Mouse (Mus musculus) gastrocnemius, adult 8-10 months (tissue): ENCODE results near the gene Apoa2. TPM values are rescaled to one million over a fixed set of nuclear protein-coding genes. Genes with fewer than 3 reads are reported as not detected.
A peak's percentile ranks its signal among the peaks of the same experiment; 100 is the strongest.

Experiments used
- DNase-seq, 2 experiments: peaks; one replicate each; pipeline ENCODE4 v3.0.0; 2022; ENCODE audit warnings: low spot score in 2 of 2
- total RNA-seq, 4 experiments: library from RNA; stranded (reverse); gene quantifications; 2 replicates each; pipeline ENCODE4 v1.2.4; 2022

The Apoa2 gene
- total RNA-seq, 4 experiments from 2014 or later: 1.5 to 6.1 TPM; not detected in 2

- DNase-seq: no peak
These were observed 20.6 kb upstream of the Apoa2 start for GRCm38 (mm10) chr1:171204249-171204644.

GRCm38 (mm10) chr1:171205704-171206493, 19.0 kb upstream of the Apoa2 start:
- DNase-seq: no peak

DNA sequence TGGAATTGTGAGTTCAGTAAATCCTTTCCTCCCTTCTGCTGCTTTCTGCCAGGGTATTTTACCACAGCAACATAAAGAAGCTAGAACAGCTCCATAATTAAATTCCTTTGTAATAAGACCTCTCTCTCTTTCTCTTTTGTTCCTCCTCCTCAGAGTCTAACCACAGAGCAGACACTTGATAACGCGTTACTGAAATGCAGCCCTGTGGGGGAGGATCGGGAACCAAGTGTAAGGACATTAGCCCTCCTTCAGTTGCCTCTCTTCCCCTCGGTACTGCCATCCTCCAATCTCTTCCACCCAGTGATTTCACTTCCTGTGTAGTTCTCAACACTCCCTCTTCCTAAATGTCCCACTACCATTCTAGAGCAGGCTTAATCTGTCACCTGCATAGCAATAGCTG, 15.4 kb upstream of the Apoa2 start:
- no peak for DNase-seq

GRCm38 (mm10) chr1:171212854-171213253, 12.0 kb upstream of the Apoa2 start:
- no peak for DNase-seq

- DNase-seq: no peak
These were observed 10.9 kb upstream of the Apoa2 start, which contains the start of gene Nr1i3 for GRCm38 (mm10) chr1:171213801-171214496. Gene Nr1i3, plus strand, starts transcription at chr1:171213970.

- no peak for DNase-seq
These were observed 8.5 kb upstream of the Apoa2 start for GRCm38 (mm10) chr1:171216241-171216955.

GRCm38 (mm10) chr1:171220871-171221270, 4.0 kb upstream of the Apoa2 start:
- DNase-seq: peak; percentile 67 to 73

GRCm38 (mm10) chr1:171221281-171222193, 3.3 kb upstream of the Apoa2 start:
- no peak for DNase-seq

DNA sequence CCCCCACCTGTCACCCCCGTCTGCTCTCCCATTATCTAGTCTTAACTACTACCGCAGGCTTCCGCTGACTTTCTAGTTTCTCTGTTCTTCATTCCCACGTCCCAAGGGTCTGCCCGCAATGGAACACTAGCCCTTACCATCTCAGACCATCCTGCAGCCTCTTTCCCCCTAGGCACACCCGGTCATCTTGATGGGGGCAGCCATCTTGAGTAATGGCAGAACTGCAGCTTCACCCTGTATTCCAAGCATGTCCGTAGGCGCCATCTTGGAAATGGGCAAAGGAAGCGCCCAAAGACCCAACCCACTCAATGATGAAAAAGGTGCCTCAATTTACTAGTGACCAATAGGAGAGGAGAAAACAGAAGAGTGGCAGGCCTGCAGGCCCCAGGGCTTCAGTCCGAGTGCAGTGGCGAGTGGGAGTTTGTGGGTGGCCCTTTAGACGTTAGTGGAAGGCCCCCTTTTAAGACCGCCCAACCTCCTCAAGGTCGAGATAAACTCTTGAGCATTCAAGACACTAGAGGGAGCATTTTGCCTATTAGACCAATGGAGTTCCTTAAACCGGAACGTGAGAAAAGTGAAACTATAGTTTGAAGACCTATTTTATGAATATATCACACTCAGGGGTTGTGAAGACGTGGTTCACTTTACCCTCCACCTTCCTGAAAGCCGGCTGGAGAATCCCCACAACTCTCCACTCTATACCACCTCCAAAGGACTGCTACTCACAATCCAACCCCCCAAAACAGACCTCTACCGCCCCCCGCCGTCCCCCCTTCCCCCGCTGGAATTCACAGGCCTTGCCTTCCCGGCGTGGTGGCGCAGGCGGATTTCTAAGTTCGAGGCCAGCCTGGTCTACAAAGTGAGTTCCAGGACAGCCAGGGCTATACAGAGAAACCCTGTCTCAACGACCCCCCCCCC, 2.4 kb upstream of the Apoa2 start, which contains the start of gene Tomm40l:
Gene Tomm40l (minus strand): TSS at position 277 of the 918 bp plus-strand sequence.
- DNase-seq: peak; percentile 93 to 97

- DNase-seq: no peak
These were observed 1.7 kb upstream of the Apoa2 start for GRCm38 (mm10) chr1:171223168-171223567.

GRCm38 (mm10) chr1:171223796-171224195, 1.1 kb upstream of the Apoa2 start:
- no peak for DNase-seq

DNA sequence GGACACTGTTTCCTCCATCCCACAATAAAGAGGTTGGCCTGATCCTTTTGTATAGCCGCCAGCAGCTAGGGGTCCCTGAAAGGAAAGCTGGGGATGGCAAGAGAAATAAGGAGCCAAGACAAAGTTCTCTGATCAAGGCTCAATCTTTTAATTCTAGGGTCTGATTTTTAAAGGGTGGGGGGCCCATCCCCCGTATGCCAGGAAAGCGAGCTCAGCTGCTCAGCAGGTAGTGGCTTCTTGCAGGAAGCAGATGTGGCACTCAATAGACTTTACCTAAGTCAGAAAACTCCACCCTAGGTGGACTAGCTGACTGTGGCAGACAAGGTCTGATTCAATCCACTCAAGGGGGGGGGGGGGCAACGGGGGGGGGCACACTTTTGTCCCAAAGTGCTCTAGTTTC, 1.9 kb downstream of the Apoa2 start:
- no peak for DNase-seq

GRCm38 (mm10) chr1:171227879-171228278, 3.0 kb downstream of the Apoa2 start:
- DNase-seq: no peak

DNA sequence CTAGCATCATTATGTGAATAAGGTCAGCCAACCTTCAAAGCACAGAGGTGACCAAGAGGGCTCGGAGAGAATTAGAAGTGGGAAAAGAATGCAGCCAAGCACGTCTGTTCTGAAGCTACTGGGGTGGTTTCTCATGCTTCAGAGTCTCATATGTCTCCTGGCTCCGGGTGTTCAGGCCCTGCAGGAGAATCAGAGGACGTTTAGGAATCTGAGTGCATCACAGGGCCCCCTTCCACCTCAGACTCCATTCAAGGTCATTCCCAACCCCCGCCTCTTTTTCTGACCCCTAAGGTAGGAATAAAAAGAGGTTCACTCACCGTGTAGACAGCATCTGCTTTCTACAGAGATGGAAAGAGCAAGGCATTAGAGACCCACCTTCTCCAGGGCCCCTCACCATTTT, 4.9 kb downstream of the Apoa2 start:
- DNase-seq: no peak

DNA sequence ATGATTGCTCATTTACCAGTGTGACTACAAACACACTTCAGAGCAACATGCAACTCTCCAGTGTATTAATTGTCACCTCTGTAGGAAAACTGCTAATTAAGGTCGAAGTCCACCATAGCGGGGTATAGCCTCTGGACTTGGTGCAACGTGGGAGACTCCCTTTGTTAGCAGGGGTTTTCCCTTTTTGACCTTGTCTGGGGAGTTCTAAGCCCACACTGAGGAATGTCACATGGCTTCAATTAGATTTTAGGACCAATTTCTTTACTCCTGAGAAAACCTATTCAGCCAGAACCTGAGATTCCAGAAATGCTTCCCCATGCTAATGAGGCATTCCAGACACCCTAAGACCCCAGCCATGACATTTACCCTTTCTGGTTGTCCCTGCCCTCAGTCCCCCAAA, 5.4 kb downstream of the Apoa2 start:
- no peak for DNase-seq

- DNase-seq: no peak
These were observed 7.0 kb downstream of the Apoa2 start for GRCm38 (mm10) chr1:171231844-171232243.

DNA sequence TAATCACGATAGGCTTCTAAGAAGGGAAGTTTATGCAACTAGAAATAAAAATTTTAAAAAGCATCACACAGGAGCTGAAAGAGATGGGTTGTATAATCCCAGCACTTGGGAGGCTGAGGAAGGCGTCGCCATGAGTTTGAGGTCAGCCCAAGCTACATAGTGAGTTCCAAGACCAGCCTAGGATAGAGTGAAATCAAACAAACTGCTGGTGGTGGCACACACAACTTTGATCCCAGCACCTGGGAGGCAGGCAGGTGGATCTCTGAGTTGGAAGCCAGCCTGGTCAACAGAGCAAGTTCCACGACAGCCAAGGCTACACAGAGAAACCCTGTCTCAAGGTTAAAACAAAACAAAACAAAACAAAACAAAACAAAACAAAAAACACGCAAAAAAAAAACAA, 7.5 kb downstream of the Apoa2 start:
- no peak for DNase-seq

DNA sequence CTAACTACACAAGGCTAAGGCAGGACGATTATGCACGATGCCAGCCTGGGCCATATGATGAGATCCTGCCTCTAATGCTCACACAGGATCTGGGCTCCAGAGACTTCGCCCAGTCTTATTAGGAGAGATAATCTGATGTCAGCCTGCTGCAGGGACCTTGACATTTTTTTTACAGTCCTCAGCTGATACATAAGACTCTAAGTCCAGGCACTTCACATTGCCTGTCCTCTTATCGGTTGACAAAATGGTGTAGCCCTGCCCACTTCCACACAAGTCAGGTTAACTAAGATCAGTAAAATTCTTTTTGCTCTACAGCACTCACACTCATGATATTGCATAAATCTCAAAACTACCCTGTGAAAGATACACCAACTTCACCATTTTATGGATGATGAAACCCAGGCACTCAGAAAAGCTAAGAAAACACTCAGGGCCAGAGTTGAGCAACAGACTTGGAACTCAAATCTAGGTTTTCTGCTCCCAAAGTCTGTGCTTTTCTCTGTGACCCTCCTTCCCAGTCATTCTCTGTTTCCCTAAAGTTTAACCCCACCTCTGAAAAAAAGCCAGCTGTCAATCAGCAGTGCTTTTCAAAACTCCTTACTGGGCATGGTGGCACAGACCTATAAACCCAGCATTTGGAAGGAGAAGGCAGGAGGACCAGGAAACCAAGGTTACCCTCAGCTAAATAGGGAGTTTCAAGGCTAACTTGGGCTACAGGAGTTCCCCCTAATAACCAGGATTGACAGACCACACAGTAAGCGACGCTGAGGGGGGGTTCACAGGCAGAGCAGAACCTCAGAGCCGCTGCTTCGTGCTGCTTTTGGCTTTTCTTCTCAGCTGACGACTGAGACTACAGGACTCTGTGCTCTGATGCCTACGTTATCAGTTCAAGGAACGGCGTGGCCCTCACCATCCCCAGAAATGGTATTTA, 8.2 kb downstream of the Apoa2 start:
- DNase-seq: no peak

GRCm38 (mm10) chr1:171234126-171234525, 9.3 kb downstream of the Apoa2 start, which contains the start of gene Fcer1g:
Gene Fcer1g, minus strand, starts transcription at chr1:171234365.
- no peak for DNase-seq
